Mouse (Mus musculus) lung, postnatal 0 days (tissue): ENCODE data around the gene Naip6.
"Not testable (repeated sequence)": the region's sequence is repeated elsewhere in the genome, so short reads cannot be mapped to it uniquely, and the experiment has no call there.

ENCODE experiments used
- CTCF ChIP-seq: IDR thresholded peaks from 2 replicates; pipeline ENCODE4 v1.5.1; 2016; ENCODE audit warnings: antibody characterized with exemption, mild to moderate bottlenecking
- EP300 ChIP-seq: IDR thresholded peaks from 2 replicates; pipeline ENCODE4 v1.6.1; 2016; ENCODE audit warnings: antibody characterized with exemption, mild to moderate bottlenecking, control low read depth

GRCm38 (mm10) chr13:100256996-100257395 lies 60.5 kb downstream of the Naip6 start:
- TF ChIP-seq CTCF, EP300: not testable (repeated sequence)
